Mouse (Mus musculus) heart, embryonic 16.5 days (tissue): ENCODE measurements around the gene Cep97. TPM values are rescaled to one million over a fixed set of nuclear protein-coding genes. Genes with fewer than 3 reads are reported as not detected.

Experiments used
- ATAC-seq: fragments of 200-750 bp; cut with Nextera tagmentation; replicated peaks from 2 replicates; pipeline ENCODE4 v1.8.0; 2017; ENCODE audit warnings: moderate number of reproducible peaks; ENCODE audit not compliant: insufficient read depth, low FRiP score; ENCODE audit errors: extremely low read depth
- H3K27ac ChIP-seq: fragments of 300-500 bp; sonication (generic); 2 replicates; pipeline ENCODE4 v1.5.1; 2014; ENCODE audit warnings: mild to moderate bottlenecking, low read length, control low read depth, moderate library complexity
- H3K27me3 ChIP-seq: fragments of 300-500 bp; sonication (generic); 2 replicates; pipeline ENCODE4 v1.6.1; 2014; ENCODE audit warnings: low read length, mixed read lengths; ENCODE audit not compliant: control insufficient read depth, insufficient read depth
- H3K36me3 ChIP-seq: fragments of 300-500 bp; sonication (generic); 2 replicates; pipeline ENCODE4 v1.6.1; 2014; ENCODE audit not compliant: control insufficient read depth, insufficient read depth
- H3K4me1 ChIP-seq: fragments of 300-500 bp; sonication (generic); 2 replicates; pipeline ENCODE4 v1.6.1; 2014; ENCODE audit warnings: low read length, mixed read lengths; ENCODE audit not compliant: control insufficient read depth, insufficient read depth
- H3K4me2 ChIP-seq: fragments of 300-500 bp; sonication (generic); 2 replicates; pipeline ENCODE4 v1.6.1; 2014; ENCODE audit warnings: low read depth, mild to moderate bottlenecking, control low read depth, low read length
- H3K4me3 ChIP-seq: fragments of 300-500 bp; sonication (generic); 2 replicates; pipeline ENCODE4 v1.5.1; 2014; ENCODE audit warnings: mild to moderate bottlenecking, control low read depth, low read length
- H3K9ac ChIP-seq: fragments of 300-500 bp; sonication (generic); 2 replicates; pipeline ENCODE4 v1.6.1; 2014; ENCODE audit warnings: low read length, control low read depth
- H3K9me3 ChIP-seq: fragments of 300-500 bp; sonication (generic); replicated peaks from 2 replicates; pipeline ENCODE4 v1.6.1; 2016; ENCODE audit warnings: low read length; ENCODE audit not compliant: control insufficient read depth
- WGBS: fragments of 180-500 bp; shearing (Covaris S2); extraction: QIAGEN DNeasy Blood & Tissue Kit; methylation state at CpG from one replicate; pipeline ENCODE4 v1.1.7; 2014; 5-methylcytosine and 5-hydroxymethylcytosine counted together
- polyA plus RNA-seq: library from polyadenylated mRNA; unstranded; fragments of >200 nt; fragmentation: Nextera tagmentation; extraction: Ambion mirVana; gene quantifications from 2 replicates; pipeline ENCODE4 v1.2.1, GENCODE M21; 2015

The Cep97 gene
- polyA plus RNA-seq, 1 experiment from 2014 or later: 9.6 TPM

- Histone ChIP-seq H3K9ac (peak within 1 kb of the TSS; percentile 73), H3K9me3 (no peaks in the 10 kb centered on the region), H3K4me1 (peaks cover 10% of the 10 kb centered on the region; the same call in 1 of the 2 replicates), H3K36me3 (no peaks in the 10 kb centered on the region), H3K4me3 (peak within 1 kb of the TSS; percentile 74), H3K27ac (peak within 1 kb of the TSS; percentile 56), H3K4me2 (peak within 1 kb of the TSS; percentile 92), H3K27me3 (no peaks in the 10 kb centered on the region)
- ATAC-seq: peak; percentile 92
- WGBS: under 1% methylated on average over 73 of the region's 74 CpGs
Measured at GRCm38 (mm10) chr16:55894893-55895650, 39.6 kb downstream of the Cep97 start, which contains the start of gene Nxpe3. Gene Nxpe3, minus strand, starts transcription at chr16:55895285.

- Histone ChIP-seq H3K27ac (no peak overlapping the region; the same call in 1 of the 2 replicates), H3K4me1 (peaks cover 10% of the 10 kb centered on the region; the same call in 1 of the 2 replicates), H3K9me3 (no peaks in the 10 kb centered on the region), H3K4me2 (peak overlapping the region; percentile 92), H3K4me3 (peak overlapping the region; percentile 74), H3K36me3 (no peaks in the 10 kb centered on the region), H3K27me3 (no peaks in the 10 kb centered on the region), H3K9ac (peak overlapping the region; percentile 73)
- WGBS: 2% methylated on average over 4 of the region's 4 CpGs
- ATAC-seq: no peak
Measured at GRCm38 (mm10) chr16:55894536-55894892, 40.1 kb downstream of the Cep97 start.

- ATAC-seq: no peak
- H3K36me3 ChIP-seq: no peaks in the 10 kb centered on the region
- no peaks in the 10 kb centered on the region for H3K9me3 ChIP-seq
- H3K27me3 ChIP-seq: no peaks in the 10 kb centered on the region
- H3K4me2 ChIP-seq: no peak overlapping the region
- peaks cover 8% of the 10 kb centered on the region; the same call in 1 of the 2 replicates for H3K4me1 ChIP-seq
- 51% methylated on average over 8 of the region's 8 CpGs for WGBS
- H3K4me3 ChIP-seq: no peak overlapping the region
- no peak overlapping the region for H3K9ac ChIP-seq
- no peak overlapping the region for H3K27ac ChIP-seq
Measured at GRCm38 (mm10) chr16:55893410-55894107, 41.1 kb downstream of the Cep97 start.

- Histone ChIP-seq H3K9me3 (no peaks in the 10 kb centered on the region), H3K9ac (no peak overlapping the region), H3K4me1 (peaks cover 6% of the 10 kb centered on the region; the same call in 1 of the 2 replicates), H3K36me3 (no peaks in the 10 kb centered on the region), H3K4me3 (no peak overlapping the region), H3K27me3 (no peaks in the 10 kb centered on the region), H3K27ac (no peak overlapping the region), H3K4me2 (no peak overlapping the region)
- ATAC-seq: no peak
- 60% methylated on average over 6 of the region's 7 CpGs for WGBS
Measured at GRCm38 (mm10) chr16:55892484-55892883, 42.2 kb downstream of the Cep97 start.

- no peak overlapping the region for H3K9ac ChIP-seq
- no peak overlapping the region for H3K4me3 ChIP-seq
- 86% methylated on average over 7 of the region's 7 CpGs for WGBS
- H3K27me3 ChIP-seq: no peaks in the 10 kb centered on the region
- H3K27ac ChIP-seq: no peak overlapping the region
- ATAC-seq: no peak
- H3K9me3 ChIP-seq: no peaks in the 10 kb centered on the region
- no peaks in the 10 kb centered on the region for H3K36me3 ChIP-seq
- peaks cover 6% of the 10 kb centered on the region; the same call in 1 of the 2 replicates for H3K4me1 ChIP-seq
- no peak overlapping the region for H3K4me2 ChIP-seq
Measured at GRCm38 (mm10) chr16:55891346-55891745, 43.3 kb downstream of the Cep97 start.

GRCm38 (mm10) chr16:55890346-55891136 lies 44.1 kb downstream of the Cep97 start:
- H3K4me1 ChIP-seq: peaks cover 6% of the 10 kb centered on the region; the same call in 1 of the 2 replicates
- no peaks in the 10 kb centered on the region for H3K36me3 ChIP-seq
- 73% methylated on average over 19 of the region's 19 CpGs for WGBS
- no peak overlapping the region for H3K4me3 ChIP-seq
- H3K9me3 ChIP-seq: no peaks in the 10 kb centered on the region
- H3K27me3 ChIP-seq: no peaks in the 10 kb centered on the region
- H3K27ac ChIP-seq: no peak overlapping the region
- ATAC-seq: no peak
- no peak overlapping the region for H3K9ac ChIP-seq
- no peak overlapping the region for H3K4me2 ChIP-seq

- H3K27me3 ChIP-seq: no peaks in the 10 kb centered on the region
- no peak overlapping the region for H3K4me2 ChIP-seq
- no peak overlapping the region for H3K4me3 ChIP-seq
- no peaks in the 10 kb centered on the region for H3K36me3 ChIP-seq
- H3K9me3 ChIP-seq: no peaks in the 10 kb centered on the region
- H3K9ac ChIP-seq: no peak overlapping the region
- H3K4me1 ChIP-seq: peaks cover 3% of the 10 kb centered on the region; the same call in 1 of the 2 replicates
- whole genome bisulfite sequencing: 83% methylated on average over 3 of the region's 3 CpGs
- no peak for ATAC-seq
- no peak overlapping the region for H3K27ac ChIP-seq
Measured at GRCm38 (mm10) chr16:55889451-55889850, 45.2 kb downstream of the Cep97 start.

GRCm38 (mm10) chr16:55888584-55888960 lies 46.1 kb downstream of the Cep97 start:
- no peaks in the 10 kb centered on the region for H3K4me1 ChIP-seq
- no peaks in the 10 kb centered on the region for H3K27me3 ChIP-seq
- H3K27ac ChIP-seq: no peak overlapping the region
- WGBS: 53% methylated on average over 3 of the region's 3 CpGs
- no peak overlapping the region for H3K9ac ChIP-seq
- no peak for ATAC-seq
- H3K4me3 ChIP-seq: no peak overlapping the region
- H3K9me3 ChIP-seq: no peaks in the 10 kb centered on the region
- no peak overlapping the region for H3K4me2 ChIP-seq
- H3K36me3 ChIP-seq: 0 out of 2 replicates have a peak, but pooled peaks cover 2% of the 10 kb centered on the region
